Mouse (Mus musculus) C2C12 (cell line): ENCODE measurements around the gene Mysm1.

Experiments
- CEBPB ChIP-seq: IDR thresholded peaks from one replicate; pipeline ENCODE4 v1.6.1; 2011; ENCODE audit warnings: low read depth, mild to moderate bottlenecking, control low read depth, moderate library complexity
- CTCF ChIP-seq: IDR thresholded peaks from one replicate; pipeline ENCODE4 v1.5.1; 2011; ENCODE audit not compliant: control insufficient read depth, insufficient read depth, insufficient read length

GRCm38 (mm10) chr4:94952773-94953172, 26.1 kb downstream of the Mysm1 start:
- TF ChIP-seq CTCF (no peak), CEBPB (no peak)
